In genomic region chr11:64003484-64003883, GRCm38 (mm10) we compare ENCODE assay signal across 13 mouse cellular contexts.
DNase-seq lines count a peak whose midpoint lies in the region; ATAC-seq and TF ChIP-seq lines count a peak whose summit lies in the region.
"Had no signal": no experiment of that assay in that cellular context is flagged by ENCODE, and none has a peak within 500 bp of the region (broad histone marks: within the 10 kb centered on the region; RNA-seq: fewer than 3 reads in every experiment).

No protein-coding gene starts in this region.

- H3K27me3 ChIP-seq in embryonic facial prominence, embryonic 11.5 days (ENCODE audit: control insufficient read depth, insufficient read depth, low read length) = no peaks in the 10 kb centered on the region
- H3K27me3 ChIP-seq in embryonic facial prominence, embryonic 10.5 days (replicated peaks; ENCODE audit: low read depth, poor library complexity, severe bottlenecking) = no peaks in the 10 kb centered on the region
- no peaks in the 10 kb centered on the region for H3K27me3 ChIP-seq in limb, embryonic 13.5 days
- H3K27me3 ChIP-seq in liver, postnatal 0 days (ENCODE audit: insufficient read depth, low read length) = no peaks in the 10 kb centered on the region
- no peaks in the 10 kb centered on the region for H3K27me3 ChIP-seq in midbrain, embryonic 13.5 days
- H3K27me3 ChIP-seq: hindbrain, embryonic 13.5 days; Patski had no signal

- TF ChIP-seq CTCF in liver, postnatal 0 days (IDR thresholded peaks at IDR 0.05; ENCODE audit: low read depth) = no peak

- no peak for TF ChIP-seq EP300 in liver, postnatal 0 days (IDR thresholded peaks at IDR 0.05; ENCODE audit: low read depth)

- ATAC-seq in embryonic facial prominence, embryonic 11.5 days (replicated peaks; ENCODE audit: insufficient number of reproducible peaks, low FRiP score, low TSS enrichment, low read depth) = no peak
- peak; percentile 64; the same call in 1 of the 2 replicates for ATAC-seq in limb, embryonic 13.5 days (ENCODE audit: low FRiP score, low read depth)
- ATAC-seq in liver, postnatal 0 days = 0 out of 2 replicates have a peak, but pooled peaks have one; percentile 17
- no peak for ATAC-seq in midbrain, embryonic 13.5 days
- ATAC-seq: Patski had no signal

- no peaks in the 10 kb centered on the region; the same call in 1 of the 2 replicates for H3K4me1 ChIP-seq in embryonic facial prominence, embryonic 11.5 days (ENCODE audit: control insufficient read depth, insufficient read depth, low read length)
- H3K4me1 ChIP-seq in embryonic facial prominence, embryonic 10.5 days = peaks cover 29% of the 10 kb centered on the region
- H3K4me1 ChIP-seq in limb, embryonic 13.5 days = peaks cover 39% of the 10 kb centered on the region
- no peaks in the 10 kb centered on the region; the same call in 1 of the 2 replicates for H3K4me1 ChIP-seq in liver, postnatal 0 days (ENCODE audit: insufficient read depth)
- 0 out of 2 replicates have a peak, but pooled peaks cover 4% of the 10 kb centered on the region for H3K4me1 ChIP-seq in midbrain, embryonic 13.5 days (replicated peaks)

- WGBS in embryonic facial prominence, embryonic 11.5 days = 63% methylated on average over 3 of the region's 3 CpGs
- 77% methylated on average over 3 of the region's 3 CpGs for WGBS in embryonic facial prominence, embryonic 10.5 days
- 27% methylated on average over 3 of the region's 3 CpGs for WGBS in limb, embryonic 13.5 days
- WGBS in liver, postnatal 0 days (ENCODE audit: insufficient replicate concordance) = 67% methylated on average over 3 of the region's 3 CpGs
- 65% methylated on average over 3 of the region's 3 CpGs for WGBS in midbrain, embryonic 13.5 days

- H3K27ac ChIP-seq in embryonic facial prominence, embryonic 11.5 days (replicated peaks; ENCODE audit: low read depth, low read length) = no peak overlapping the region
- no peak overlapping the region for H3K27ac ChIP-seq in embryonic facial prominence, embryonic 10.5 days (replicated peaks)
- no peak overlapping the region for H3K27ac ChIP-seq in limb, embryonic 13.5 days
- H3K27ac ChIP-seq in liver, postnatal 0 days (ENCODE audit: low read depth) = no peak overlapping the region
- H3K27ac ChIP-seq in midbrain, embryonic 13.5 days = no peak overlapping the region
- H3K27ac ChIP-seq: hindbrain, embryonic 13.5 days had no signal

- no peak overlapping the region for H3K9ac ChIP-seq in embryonic facial prominence, embryonic 11.5 days (replicated peaks; ENCODE audit: low read length)
- no peak overlapping the region for H3K9ac ChIP-seq in limb, embryonic 13.5 days
- H3K9ac ChIP-seq in liver, postnatal 0 days (replicated peaks) = no peak overlapping the region
- H3K9ac ChIP-seq in midbrain, embryonic 13.5 days (replicated peaks) = no peak overlapping the region
- H3K9ac ChIP-seq: hindbrain, embryonic 13.5 days had no signal

- no peaks in the 10 kb centered on the region for H3K9me3 ChIP-seq in embryonic facial prominence, embryonic 11.5 days (replicated peaks; ENCODE audit: control insufficient read depth, low read length)
- peaks cover 3% of the 10 kb centered on the region; the same call in 1 of the 2 replicates for H3K9me3 ChIP-seq in embryonic facial prominence, embryonic 10.5 days
- H3K9me3 ChIP-seq in limb, embryonic 13.5 days = peaks cover 3% of the 10 kb centered on the region; the same call in 1 of the 2 replicates
- H3K9me3 ChIP-seq in liver, postnatal 0 days (ENCODE audit: low read length) = no peaks in the 10 kb centered on the region
- H3K9me3 ChIP-seq in midbrain, embryonic 13.5 days = 0 out of 2 replicates have a peak, but pooled peaks cover 3% of the 10 kb centered on the region
- H3K9me3 ChIP-seq: hindbrain, embryonic 13.5 days had no signal

- H3K36me3 ChIP-seq in embryonic facial prominence, embryonic 11.5 days (replicated peaks; ENCODE audit: control insufficient read depth, insufficient read depth, low read depth, low read length) = no peaks in the 10 kb centered on the region
- H3K36me3 ChIP-seq in embryonic facial prominence, embryonic 10.5 days (replicated peaks) = no peaks in the 10 kb centered on the region
- no peaks in the 10 kb centered on the region for H3K36me3 ChIP-seq in limb, embryonic 13.5 days
- H3K36me3 ChIP-seq in liver, postnatal 0 days (replicated peaks; ENCODE audit: insufficient read depth, low read length) = no peaks in the 10 kb centered on the region
- H3K36me3 ChIP-seq in midbrain, embryonic 13.5 days = no peaks in the 10 kb centered on the region
- H3K36me3 ChIP-seq: hindbrain, embryonic 13.5 days had no signal

- no peak overlapping the region for H3K4me3 ChIP-seq in embryonic facial prominence, embryonic 11.5 days (ENCODE audit: low read depth, low read length)
- H3K4me3 ChIP-seq in embryonic facial prominence, embryonic 10.5 days = no peak overlapping the region
- H3K4me3 ChIP-seq in limb, embryonic 13.5 days = no peak overlapping the region
- no peak overlapping the region for H3K4me3 ChIP-seq in liver, postnatal 0 days (ENCODE audit: low read depth, low read length)
- no peak overlapping the region for H3K4me3 ChIP-seq in midbrain, embryonic 13.5 days (replicated peaks)
- H3K4me3 ChIP-seq: erythroblast, embryonic 14.5 days; hindbrain, embryonic 13.5 days had no signal

- DNase-seq in embryonic facial prominence, embryonic 11.5 days (ENCODE audit: low spot score) = peak; percentile 23
- no peak for DNase-seq in embryonic facial prominence, embryonic 10.5 days (ENCODE audit: low spot score)
- peak; percentile 38 for DNase-seq in c-Kit-positive CD71-positive TER-119-negative erythroid progenitor cells, embryonic 14.5 days (ENCODE audit: low read depth)
- no peak for DNase-seq in liver, postnatal 0 days
- no peak for DNase-seq in ovary, postnatal 14 days (ENCODE audit: low spot score)
- DNase-seq in adrenal gland, adult 2 months = no peak
- DNase-seq: kidney, adult 11 months; kidney, postnatal 36 days had no signal

- no peak overlapping the region for H3K4me2 ChIP-seq in embryonic facial prominence, embryonic 11.5 days (ENCODE audit: low read depth, low read length)
- H3K4me2 ChIP-seq in limb, embryonic 13.5 days (replicated peaks) = no peak overlapping the region
- no peak overlapping the region for H3K4me2 ChIP-seq in liver, postnatal 0 days (ENCODE audit: low read depth, low read length)
- H3K4me2 ChIP-seq in midbrain, embryonic 13.5 days (replicated peaks) = no peak overlapping the region
- H3K4me2 ChIP-seq: hindbrain, embryonic 13.5 days had no signal

Comparison
In these comparisons a context has a peak if more than half of its experiments do, and no peak if none do; other contexts are left out.
1. DNase-seq: peak in embryonic facial prominence, embryonic 11.5 days (single experiment) and c-Kit-positive CD71-positive TER-119-negative erythroid progenitor cells, embryonic 14.5 days (single experiment); none in embryonic facial prominence, embryonic 10.5 days (single experiment), liver, postnatal 0 days (single experiment), ovary, postnatal 14 days (single experiment) and adrenal gland, adult 2 months (single experiment).
2. ATAC-seq: peak in limb, embryonic 13.5 days (single experiment) and liver, postnatal 0 days (single experiment); none in embryonic facial prominence, embryonic 11.5 days (single experiment) and midbrain, embryonic 13.5 days (single experiment).